Mouse (Mus musculus): ENCODE measurements around the gene Ghrh.

Ghrh gene

DNA sequence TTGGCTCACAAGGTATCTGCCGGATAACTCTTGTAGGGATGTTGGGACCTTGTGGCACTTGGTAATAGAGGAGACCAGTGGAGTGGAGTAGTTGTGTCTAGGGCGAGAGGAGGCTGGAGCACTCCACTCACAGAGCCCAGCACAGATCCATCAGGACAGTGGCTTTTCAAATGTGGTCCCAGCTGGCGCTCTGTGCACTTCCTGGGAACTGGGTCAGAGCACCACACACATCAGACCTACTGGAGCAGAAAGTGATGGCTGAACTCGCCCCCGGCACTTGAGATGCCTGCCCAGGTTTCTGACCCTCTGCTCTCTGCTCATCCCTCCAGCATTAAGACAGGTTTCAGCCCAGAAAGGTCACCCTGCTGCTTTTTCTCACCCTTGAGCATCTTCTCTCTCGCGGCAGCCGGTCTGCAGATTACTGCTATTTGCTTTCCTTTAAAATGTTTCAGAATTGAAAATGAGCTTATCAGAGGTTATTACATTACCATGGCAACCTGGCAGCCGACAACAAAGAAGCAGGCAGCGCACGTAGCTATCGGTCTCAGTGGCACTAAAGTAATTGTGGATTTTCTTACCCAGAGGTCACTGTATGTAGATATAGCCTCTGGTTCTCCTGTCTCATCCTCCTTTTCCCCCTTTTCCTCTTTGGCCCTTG is 1.9 kb upstream of the Ghrh start:
- no peak for DNase-seq (ENCODE audit: low read depth, low spot score)

DNA sequence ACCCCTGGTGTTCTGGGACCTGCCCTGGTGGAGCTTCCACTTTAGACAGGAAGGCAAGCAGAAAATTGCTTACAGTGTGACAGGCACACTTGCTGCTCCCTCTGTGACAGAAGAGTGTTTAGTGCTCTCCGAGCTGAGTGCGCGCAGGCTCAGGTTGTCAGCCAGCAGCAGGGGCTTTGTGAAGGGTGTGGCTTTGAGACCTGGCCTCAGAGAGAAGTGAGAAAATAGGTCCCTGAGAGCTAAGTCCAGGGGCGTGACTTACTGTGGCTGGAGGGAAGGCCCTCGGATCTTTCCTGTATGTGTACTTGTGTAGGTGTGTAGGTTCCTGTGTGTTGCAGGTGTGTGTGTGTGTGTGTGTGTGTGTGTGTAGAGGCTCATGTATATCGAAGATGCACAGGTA is 4.0 kb downstream of the Ghrh start:
- no peak for DNase-seq (ENCODE audit: low read depth, low spot score)

DNA sequence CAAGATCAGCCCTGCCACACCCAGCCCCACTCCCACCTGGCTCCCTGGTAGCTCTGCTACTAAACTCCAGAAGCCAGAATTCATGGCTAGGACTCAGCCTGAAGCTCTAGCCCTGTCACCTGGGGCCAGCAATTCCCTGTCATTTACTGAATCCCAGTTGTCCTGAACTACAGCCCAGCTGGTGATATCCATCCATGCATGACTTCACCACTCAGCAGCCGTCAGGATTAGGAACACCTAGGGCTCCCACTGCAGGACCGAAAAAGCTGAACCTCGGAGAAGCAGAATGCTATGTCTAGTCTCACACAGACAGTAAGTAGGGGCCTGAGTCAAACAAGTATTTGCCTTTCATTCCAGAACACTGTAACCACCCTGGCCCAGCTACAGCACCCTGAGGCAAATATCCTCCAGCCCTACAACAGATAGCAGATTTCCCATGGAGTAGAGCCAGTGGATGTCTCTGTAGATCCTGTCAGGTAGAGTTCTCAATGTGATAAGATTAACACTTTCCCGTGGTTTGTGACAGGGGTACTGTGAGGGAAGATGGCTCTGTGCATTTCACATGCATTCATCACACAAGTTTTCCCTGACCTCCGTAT is 4.9 kb downstream of the Ghrh start:
- DNase-seq (ENCODE audit: low read depth, low spot score), result no peak

DNA sequence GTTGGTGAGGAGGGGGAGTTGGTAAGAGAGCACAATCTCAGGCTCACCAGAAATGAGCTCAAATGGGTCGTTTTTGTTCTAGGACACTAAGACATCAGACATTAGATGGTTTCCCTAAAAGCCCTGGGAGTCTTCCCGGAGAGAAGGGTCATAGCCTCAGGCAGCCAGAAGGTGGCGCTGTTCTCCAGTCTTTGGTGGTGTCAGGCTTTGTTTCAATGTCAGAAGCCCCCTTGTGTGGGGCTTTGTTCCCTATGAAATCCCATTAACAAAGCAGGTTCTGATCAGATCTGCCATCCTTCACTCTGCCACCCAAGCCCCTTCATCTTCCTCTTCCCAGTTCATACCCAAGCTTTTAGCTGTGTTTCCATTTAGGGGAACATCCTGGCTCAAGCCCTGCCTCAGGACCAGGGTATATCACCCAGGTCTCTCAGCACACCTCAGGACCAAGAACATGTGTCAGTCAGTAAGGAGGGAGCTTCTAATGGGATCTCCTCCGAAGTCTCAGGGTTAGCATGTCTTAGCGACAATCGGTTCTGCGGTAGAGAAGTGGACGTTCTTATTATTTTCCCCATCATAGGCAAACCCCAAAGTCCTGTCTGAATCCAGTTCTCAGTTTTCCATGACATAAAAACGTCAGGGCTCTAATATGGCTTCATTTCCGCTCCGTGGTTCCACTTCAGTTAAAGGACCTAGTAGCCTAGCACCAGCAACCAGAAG is 5.6 kb downstream of the Ghrh start:
- peak; percentile 82 for DNase-seq (ENCODE audit: low read depth, low spot score)

GRCm38 (mm10) chr2:157340221-157340741 is 7.0 kb downstream of the Ghrh start:
- DNase-seq (ENCODE audit: low read depth, low spot score), result peak; percentile 70

DNA sequence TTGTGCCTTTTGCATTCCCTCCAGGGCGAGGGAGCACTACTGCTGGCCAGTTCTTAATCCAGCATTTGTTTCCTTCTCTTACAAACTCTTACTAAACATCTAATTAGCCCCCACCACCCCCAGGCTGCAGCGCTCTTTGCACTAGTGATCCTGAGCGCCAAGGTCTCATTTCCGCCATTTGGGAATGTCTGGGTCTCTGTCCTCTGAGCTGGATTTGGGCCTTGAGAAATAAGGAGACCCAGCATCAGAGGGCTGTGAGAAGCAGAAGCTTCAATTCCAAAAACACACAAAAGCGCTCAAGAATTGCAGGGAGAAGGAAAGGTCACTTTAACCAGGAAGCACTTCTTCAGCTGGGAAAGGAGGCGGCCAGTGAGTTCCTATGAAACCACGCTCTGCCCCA is 7.8 kb downstream of the Ghrh start:
- no peak for DNase-seq (ENCODE audit: low read depth, low spot score)

DNA sequence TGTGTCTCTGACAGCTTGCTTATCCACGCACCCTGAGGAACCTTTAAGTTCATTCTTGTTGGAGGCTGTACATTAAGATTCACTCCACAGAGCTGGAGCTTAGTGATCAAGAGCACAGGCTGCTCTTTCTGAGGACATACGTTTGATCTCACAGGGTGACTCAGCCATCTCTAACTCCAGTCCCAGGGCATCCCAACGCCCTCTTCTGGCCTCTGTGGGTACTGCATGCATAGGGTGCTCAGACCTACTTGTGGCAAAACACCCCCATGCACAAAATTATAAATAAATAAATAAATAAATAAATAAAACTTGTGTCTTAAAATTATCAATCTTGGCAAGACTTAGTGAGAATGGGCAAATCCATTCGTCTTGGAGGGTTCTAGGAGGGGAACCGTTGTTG is 8.6 kb downstream of the Ghrh start:
- DNase-seq (ENCODE audit: low read depth, low spot score), result no peak

DNA sequence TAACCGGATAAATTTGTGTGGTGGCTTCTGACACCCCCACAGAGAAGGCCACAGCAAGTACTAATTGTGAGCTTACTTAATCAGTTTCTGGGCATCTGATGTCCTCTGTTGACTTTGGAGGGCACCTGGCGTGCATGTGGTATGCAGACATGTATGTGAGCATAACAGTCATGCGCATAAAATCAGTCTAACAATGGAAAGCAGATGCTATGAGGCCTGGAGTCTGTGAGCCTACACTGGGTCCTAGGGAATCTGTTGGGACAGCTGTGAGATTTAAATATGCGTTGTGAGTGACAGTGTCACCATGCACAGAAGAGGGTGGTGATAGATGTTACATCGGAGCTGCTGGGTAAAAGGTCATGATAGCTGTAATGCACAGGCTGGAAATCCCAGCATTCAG is 15.2 kb downstream of the Ghrh start:
- no peak for DNase-seq (ENCODE audit: low read depth, low spot score)

GRCm38 (mm10) chr2:157328570-157328969 is 18.7 kb downstream of the Ghrh start:
- DNase-seq (ENCODE audit: low read depth, low spot score), result no peak

- DNase-seq (ENCODE audit: low read depth, low spot score), result no peak
These were observed 19.2 kb downstream of the Ghrh start for GRCm38 (mm10) chr2:157328106-157328505.

DNA sequence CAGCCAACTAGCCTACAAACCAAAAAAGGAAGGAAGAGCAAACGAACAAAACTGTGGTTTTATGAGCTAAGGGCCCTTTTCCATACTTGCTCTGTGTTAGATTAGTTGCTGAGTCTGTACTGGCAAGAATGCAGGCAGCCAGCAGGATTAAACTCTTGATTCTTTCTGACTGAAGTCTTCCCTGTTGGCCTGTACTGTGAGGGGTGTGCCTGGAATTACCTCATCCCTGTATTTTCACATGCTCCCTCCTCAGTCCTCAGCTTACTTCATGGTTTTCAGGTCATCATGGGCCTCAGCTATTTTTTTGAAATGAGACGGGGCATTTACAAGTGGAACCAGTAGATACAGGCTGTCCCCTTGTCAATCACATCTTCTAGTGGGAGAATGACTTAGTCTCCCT is 22.1 kb downstream of the Ghrh start:
- no peak for DNase-seq (ENCODE audit: low read depth, low spot score)

DNA sequence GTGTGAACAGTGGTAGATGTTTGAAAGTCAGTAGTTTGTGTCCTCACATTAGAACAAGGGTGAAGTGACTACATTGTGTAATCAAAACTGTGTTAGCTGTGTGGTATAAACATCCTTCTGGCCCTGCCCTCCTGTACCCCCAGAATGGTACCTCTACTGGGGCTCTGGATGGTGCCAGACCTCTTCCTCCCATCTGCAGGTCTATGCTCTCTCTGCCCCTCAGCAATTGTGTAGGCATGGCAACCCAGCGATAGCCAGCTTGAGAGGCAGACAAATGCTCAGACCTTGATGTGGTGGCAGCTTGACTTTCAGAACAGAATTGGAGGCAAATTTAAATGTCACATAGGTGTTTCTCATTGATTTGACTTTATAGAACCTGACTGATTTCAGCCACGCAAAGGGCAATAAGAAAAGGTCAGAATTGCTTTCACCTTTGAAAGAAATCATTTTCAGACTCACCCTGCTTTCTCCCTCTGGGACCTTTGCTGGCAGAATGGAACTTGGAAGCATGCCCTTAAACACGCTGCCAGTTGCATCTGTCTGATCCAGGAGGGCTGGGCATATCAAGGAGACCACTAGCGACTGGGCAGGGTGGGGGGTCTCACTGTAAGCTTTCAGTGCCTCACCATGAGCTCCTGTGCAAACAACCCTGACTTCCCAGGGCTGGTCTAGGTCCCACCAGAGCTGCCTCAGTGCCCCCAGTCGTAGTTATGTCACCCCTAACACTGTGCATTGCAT is 25.1 kb downstream of the Ghrh start:
- no peak for DNase-seq (ENCODE audit: low read depth, low spot score)

- no peak for DNase-seq (ENCODE audit: low read depth, low spot score)
These were observed 26.4 kb downstream of the Ghrh start for GRCm38 (mm10) chr2:157320886-157321285.

GRCm38 (mm10) chr2:157320135-157320534 is 27.2 kb downstream of the Ghrh start:
- DNase-seq (ENCODE audit: low read depth, low spot score), result no peak

DNA sequence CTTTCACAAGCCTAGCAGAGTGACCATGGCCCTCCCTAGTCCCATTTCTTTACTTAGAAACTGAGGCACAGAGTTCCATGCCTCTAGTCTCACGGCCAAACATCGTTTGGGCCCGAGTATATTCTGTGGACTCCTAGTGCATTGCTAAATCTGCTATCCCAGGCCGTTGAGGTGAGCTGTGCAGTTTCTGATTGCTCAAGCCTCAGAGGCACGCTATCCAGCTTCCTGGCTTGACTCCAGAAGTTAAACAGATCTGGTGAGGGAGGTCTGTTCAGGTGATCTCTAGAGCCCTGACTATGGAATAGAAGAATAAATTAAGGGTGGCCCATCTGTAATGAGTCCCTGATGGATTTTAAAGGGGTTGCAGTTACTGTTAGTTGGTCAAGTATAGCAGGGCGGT is 30.1 kb downstream of the Ghrh start:
- DNase-seq (ENCODE audit: low read depth, low spot score), result no peak

- DNase-seq (ENCODE audit: low read depth, low spot score), result no peak
These were observed 30.9 kb downstream of the Ghrh start for GRCm38 (mm10) chr2:157316358-157316933.

- no peak for DNase-seq (ENCODE audit: low read depth, low spot score)
These were observed 31.8 kb downstream of the Ghrh start for GRCm38 (mm10) chr2:157315486-157315885.

DNA sequence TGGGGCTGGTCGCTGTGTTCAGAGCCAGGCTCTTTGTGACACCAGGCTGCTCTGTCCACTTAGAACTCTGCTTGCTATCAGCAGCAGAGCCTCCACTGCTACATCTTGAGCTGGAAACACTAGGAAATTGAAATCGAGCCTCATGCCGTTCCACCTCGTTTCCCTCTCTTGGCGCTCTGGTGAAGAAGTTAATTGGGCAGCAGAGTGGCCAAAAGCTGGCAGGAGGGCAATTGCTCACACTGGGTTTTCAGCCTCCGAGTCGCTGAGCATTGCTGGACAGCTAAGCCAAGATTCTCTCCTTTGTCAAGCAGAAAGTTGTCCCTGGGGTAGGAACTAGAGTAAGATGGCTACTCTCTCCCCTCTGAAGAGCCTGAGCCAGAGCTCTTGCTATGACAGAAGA is 33.0 kb downstream of the Ghrh start:
- DNase-seq (ENCODE audit: low read depth, low spot score), result no peak

DNA sequence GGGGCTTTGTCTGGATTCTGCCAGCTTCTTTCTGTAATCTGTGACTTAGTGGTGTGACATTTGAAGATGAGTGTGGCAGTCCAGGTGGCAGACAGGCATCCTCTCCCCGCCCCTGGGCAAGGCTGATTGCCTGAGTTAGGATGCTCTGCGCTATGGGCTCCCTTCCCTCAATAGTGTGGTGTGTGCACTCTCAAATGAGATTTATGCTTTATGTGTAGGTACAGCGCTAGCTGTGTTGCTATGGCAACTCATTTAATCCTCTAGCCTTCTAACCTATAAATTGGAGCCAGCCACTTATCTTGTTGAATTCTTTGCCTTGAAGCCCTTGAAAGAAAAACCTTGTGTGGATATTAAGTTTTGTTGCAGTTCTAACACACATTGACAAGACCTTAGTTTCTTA is 33.6 kb downstream of the Ghrh start:
- no peak for DNase-seq (ENCODE audit: low read depth, low spot score)

DNA sequence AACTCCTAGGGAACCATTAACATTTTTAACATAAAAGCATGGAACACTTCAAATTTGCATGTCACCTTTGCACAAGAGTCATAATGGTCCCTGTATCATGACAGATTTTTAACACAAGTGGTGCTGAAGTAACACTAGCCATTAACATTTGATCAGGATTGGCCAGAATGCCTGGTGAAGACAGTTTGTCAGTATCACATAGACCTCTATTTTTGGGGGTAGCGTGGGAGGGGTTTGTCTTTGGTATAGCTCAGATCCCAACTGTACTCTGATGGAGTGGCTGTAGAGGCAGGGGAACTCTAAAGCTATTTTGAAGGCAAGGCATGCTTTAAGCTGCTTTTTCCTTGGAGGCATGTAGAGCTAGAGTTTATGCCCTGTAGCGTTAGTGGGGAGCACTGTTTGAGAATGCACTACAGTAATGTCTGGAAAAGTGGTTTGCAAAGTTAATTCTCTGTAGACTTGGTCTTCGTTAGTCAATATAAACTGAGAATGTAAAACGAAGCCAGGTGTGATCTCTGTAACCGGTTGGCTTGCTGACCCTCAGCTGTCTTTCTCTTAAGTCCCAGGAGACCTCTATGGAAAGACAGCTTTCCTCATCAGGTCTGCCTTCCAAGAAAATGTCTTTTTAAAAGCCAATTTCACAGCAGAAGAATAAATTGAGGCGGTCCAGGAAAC is 36.2 kb downstream of the Ghrh start:
- DNase-seq (ENCODE audit: low read depth, low spot score), result no peak

DNA sequence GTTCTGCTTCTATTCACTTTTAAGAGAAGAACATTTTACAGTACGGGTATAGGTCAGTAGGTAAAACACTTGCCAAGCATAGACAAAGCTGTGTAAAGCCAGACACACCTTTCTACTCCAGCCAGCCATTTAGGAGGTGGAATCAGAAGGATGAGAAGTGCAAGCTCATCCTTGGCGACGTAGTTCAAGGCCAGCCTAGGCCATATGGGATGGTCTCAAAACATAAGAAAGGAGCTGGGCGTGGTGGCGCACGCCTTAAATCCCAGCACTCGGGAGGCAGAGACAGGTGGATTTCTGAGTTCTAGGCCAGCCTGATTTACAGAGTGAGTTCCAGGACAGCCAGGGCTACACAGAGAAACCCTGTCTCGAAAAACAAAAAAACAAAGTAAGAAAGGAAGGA is 37.7 kb downstream of the Ghrh start:
- DNase-seq (ENCODE audit: low read depth, low spot score), result no peak

All from brain, embryonic 18.5 days (tissue).